Mouse (Mus musculus) urinary bladder, postnatal 4 days (tissue): ENCODE results near the gene Ddx52.

Experiments
- DNase-seq, 2 experiments: peaks; one replicate each; pipeline ENCODE4 v3.0.0; 2021 to 2022; ENCODE audit warnings: low spot score in 2 of 2

The Ddx52 gene

GRCm38 (mm10) chr11:83941950-83942840, at the start of gene Ddx52:
Gene Ddx52, plus strand, starts transcription at chr11:83942062.
- peak; percentile 82 to 89 for DNase-seq

- no peak for DNase-seq
Observed at GRCm38 (mm10) chr11:83893325-83893724, 48.5 kb upstream of the Ddx52 start.

DNA sequence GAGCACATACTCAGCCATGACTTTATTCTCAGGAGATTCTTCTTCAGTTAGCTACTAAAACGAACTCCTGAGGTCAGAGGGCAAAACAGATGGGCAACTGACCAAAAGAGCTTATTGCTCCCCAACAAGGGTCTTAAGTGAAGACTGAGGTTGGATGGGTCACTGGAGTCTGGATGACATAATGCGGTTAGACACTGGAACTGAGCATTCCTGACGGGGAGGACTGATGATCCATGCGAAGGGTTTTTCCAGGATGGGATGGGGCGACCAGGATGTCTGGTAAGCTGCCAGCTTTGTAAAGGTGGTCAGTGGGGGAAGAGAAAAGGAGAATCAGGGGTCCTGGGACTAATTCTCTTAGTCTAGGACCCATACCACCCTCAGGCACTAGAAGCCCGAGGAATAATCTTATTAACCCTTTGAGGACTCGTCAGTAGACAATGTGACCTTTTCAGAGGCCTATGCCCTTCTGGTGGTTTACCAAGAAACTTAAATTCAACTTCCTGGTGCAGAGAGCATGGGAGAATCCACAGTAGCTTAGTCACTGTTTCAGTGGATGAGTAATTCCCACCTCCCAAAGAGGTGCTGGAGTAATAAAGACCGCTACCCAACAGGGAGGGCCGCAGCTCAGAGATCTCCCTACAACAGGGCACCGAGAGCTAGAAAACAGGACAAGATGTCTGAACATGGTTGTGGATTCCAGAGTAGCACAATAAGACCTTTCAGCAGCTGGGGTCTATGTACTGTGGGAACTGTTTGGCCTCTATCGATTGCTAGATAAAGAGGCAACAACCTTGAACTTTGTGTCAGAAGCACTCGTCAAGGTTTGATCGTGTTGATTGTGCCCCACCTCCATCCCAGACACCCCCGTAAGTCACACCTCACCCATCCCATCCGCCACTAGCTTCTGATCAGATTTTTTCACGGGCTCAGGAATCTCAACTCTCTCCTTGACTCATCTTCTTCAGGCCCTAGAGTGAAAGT, 45.1 kb upstream of the Ddx52 start:
- DNase-seq: no peak

GRCm38 (mm10) chr11:83897569-83897968, 44.3 kb upstream of the Ddx52 start:
- no peak for DNase-seq

DNA sequence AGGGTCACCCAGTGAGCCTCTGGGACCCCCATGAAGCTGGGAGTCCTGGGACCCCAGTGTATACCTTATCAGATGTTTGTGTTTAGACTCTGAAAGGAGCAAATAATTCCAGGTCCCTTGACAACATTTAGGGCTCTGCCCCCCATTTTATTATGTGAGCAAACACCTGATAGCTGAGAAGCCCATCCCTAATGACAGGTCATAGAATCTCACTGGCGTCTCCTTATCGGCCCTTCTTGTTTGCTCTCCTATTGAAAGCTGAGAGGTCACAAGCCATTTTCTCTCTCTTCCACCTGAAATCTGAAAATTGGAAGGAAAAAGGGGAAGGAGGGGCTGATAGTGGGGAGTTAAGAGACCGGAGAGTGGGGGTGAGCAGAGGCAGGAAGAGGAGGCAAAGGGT, 39.0 kb upstream of the Ddx52 start:
- no peak for DNase-seq

GRCm38 (mm10) chr11:83905756-83906155, 36.1 kb upstream of the Ddx52 start:
- no peak for DNase-seq

GRCm38 (mm10) chr11:83908376-83908775, 33.5 kb upstream of the Ddx52 start:
- no peak for DNase-seq

GRCm38 (mm10) chr11:83913824-83914311, 28.0 kb upstream of the Ddx52 start:
- DNase-seq: no peak

DNA sequence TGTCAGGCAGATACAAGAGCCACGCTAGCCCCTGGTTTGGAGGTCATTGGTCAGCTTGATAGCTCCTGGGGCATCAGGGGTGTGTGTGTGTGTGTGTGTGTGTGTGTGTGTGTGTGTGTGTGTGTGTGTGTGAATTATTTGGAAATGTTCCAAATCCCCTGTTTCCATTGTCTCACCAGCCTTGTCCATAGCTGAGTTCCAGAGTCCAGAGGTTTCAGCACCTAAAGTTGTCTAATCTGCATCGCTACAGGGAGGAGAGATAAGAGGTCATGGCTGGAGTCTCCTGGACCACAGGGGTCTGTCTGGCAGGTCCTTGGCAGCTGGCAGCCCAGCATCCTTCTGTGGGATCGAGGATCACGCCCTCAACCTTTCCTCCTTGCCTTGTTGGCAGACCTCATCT, 27.4 kb upstream of the Ddx52 start:
- DNase-seq: no peak

GRCm38 (mm10) chr11:83922600-83922999, 19.3 kb upstream of the Ddx52 start:
- no peak for DNase-seq

GRCm38 (mm10) chr11:83927097-83927496, 14.8 kb upstream of the Ddx52 start:
- DNase-seq: no peak

DNA sequence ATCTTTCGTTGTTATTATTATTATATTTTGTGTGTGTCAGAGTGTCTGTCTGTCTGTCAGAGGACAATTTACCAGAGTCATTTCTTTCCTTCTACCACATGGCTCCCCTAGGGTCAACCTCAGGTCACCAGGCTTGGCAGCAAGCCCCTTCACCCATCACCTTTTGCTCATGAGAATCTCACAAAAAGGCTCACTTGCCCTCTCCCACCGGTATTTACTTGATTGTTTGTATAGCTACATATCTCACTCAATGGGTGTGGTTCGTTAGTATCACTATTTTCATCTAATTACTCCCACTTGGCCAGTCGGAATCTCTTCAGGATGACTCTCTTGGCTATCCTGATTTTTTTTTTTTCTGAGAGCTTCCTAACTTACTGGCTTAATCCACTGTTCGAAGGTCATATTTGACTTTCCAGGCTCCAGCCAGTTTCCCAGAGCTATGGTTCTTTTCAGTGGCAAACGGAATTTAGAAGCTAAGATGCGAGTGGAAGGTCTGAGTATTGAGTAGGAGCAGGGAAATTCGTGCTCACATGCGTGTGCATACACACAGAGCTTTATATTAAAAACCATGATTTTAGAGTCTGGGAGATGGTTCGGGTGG, 9.3 kb upstream of the Ddx52 start:
- DNase-seq: no peak

- DNase-seq: no peak
Observed at GRCm38 (mm10) chr11:83933376-83933775, 8.5 kb upstream of the Ddx52 start.

DNA sequence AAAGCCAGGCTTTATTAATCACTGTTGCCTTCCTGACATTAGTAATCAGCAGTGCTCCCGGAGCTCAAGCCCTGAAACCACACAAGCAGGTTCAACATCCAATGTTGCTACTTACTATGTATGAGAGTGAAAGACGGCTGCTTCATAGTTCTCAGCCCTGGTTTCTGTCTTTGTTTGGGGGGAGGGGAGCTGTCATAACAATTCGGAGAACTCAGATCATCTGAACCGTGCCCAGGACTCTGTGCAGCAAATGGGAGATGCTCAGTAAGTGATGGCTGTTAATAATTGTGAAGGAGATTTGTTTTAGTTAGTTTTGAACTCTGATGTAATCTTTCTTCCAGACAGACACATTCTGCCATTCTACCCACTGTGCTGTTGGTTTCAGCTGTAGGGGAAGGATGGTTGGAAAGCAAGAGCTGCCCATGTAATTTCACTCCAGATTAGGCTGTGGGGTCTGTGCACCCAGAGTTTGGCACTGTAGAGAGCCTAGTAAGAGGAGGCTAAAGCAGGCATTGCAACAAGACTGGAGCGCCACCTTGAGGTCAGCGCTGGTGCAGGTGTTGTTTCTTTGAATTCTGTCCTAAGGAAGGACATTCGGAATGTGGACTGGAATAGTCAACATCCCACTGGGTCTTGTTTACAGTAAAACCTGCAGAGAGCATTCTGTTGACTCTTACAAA, 5.7 kb upstream of the Ddx52 start:
- peak; percentile 45 to 80 for DNase-seq

DNA sequence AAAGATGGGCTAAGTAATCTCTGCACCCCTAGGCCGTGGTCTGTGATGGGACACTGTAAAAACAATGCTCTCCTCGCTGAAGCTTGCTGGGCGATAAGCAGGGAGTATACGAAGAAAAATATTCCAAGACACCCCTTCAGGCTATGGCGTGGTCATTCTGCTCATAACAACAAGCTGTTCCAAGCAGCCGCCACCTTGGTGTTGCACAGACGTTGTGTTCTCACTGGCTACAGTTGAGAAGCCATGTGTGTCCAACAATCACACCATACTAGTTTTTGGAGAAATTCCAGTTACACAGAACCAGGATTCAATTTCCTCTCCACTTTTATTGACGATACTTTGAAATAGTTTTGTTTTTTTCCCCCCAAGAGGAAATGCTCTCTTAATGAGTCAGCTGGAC, 3.3 kb upstream of the Ddx52 start:
- DNase-seq: no peak

- no peak for DNase-seq
Observed at GRCm38 (mm10) chr11:83956822-83957221, 15.0 kb downstream of the Ddx52 start.

GRCm38 (mm10) chr11:83961983-83962382, 20.1 kb downstream of the Ddx52 start:
- no peak for DNase-seq

GRCm38 (mm10) chr11:83963991-83964921, 22.4 kb downstream of the Ddx52 start, which contains the start of gene Synrg:
Gene Synrg, plus strand, starts transcription at chr11:83964428.
- DNase-seq: peak; percentile 86 to 89

GRCm38 (mm10) chr11:83967436-83968204, 25.8 kb downstream of the Ddx52 start:
- DNase-seq: no peak
